Mouse (Mus musculus) CH12.LX (cell line): Measurements from ENCODE around the gene Kng2. TPM values are rescaled to one million over a fixed set of nuclear protein-coding genes. Genes with fewer than 3 reads are reported as not detected.

Experiments
- DNase-seq: peaks from one replicate; pipeline ENCODE4 v3.0.0-alpha.2; 2013; ENCODE audit errors: extremely low read depth
- H3K27ac ChIP-seq: 2 replicates; pipeline ENCODE4 v1.5.1; 2012; ENCODE audit warnings: low read depth, mild to moderate bottlenecking, control low read depth, moderate library complexity; ENCODE audit not compliant: insufficient read depth
- H3K27me3 ChIP-seq: replicated peaks from 2 replicates; pipeline ENCODE3; 2012; ENCODE audit warnings: inconsistent platforms
- H3K36me3 ChIP-seq, 2 experiments: replicated peaks in 1 of 2; 2 replicates each; pipeline versions ENCODE3 to v1.6.1; 2012; ENCODE audit warnings: inconsistent platforms in 1 of 2, low read length in 1 of 2, mild to moderate bottlenecking in 1 of 2, mixed read lengths in 1 of 2, moderate library complexity in 1 of 2; ENCODE audit not compliant: control insufficient read depth in 1 of 2, insufficient read depth in 1 of 2
- H3K4me1 ChIP-seq, 2 experiments: 2 replicates each; pipeline ENCODE4 v1.6.1; 2012; ENCODE audit warnings: inconsistent platforms in 1 of 2, moderate library complexity in 1 of 2; ENCODE audit not compliant: insufficient read depth in 2 of 2, control insufficient read depth in 1 of 2
- H3K4me2 ChIP-seq: 2 replicates; pipeline ENCODE4 v1.6.1; 2012; ENCODE audit warnings: low read depth, mild to moderate bottlenecking, control low read depth; ENCODE audit not compliant: poor library complexity, insufficient read depth, severe bottlenecking
- H3K4me3 ChIP-seq, 3 experiments: fragments of 150-350 bp in 1 of 3; sonication (generic) in 1 of 3; replicated peaks in 1 of 3; 2 replicates each; pipeline versions ENCODE3 to v1.5.1; 2011 to 2012; ENCODE audit warnings: low read depth in 2 of 3, low read length in 2 of 3, mild to moderate bottlenecking in 2 of 3, moderate library complexity in 2 of 3, control low read depth in 1 of 3, improper control_type of control experiment in 1 of 3, inconsistent platforms in 1 of 3, mixed read lengths in 1 of 3; ENCODE audit not compliant: poor library complexity in 1 of 3
- H3K79me2 ChIP-seq: replicated peaks from 2 replicates; pipeline ENCODE4 v1.6.1; 2012; ENCODE audit warnings: mild to moderate bottlenecking, moderate library complexity; ENCODE audit not compliant: control insufficient read depth, poor library complexity, insufficient read depth, severe bottlenecking; ENCODE audit errors: extremely low read depth
- H3K9ac ChIP-seq: 2 replicates; pipeline ENCODE4 v1.6.1; 2012; ENCODE audit warnings: low read depth, mild to moderate bottlenecking, control low read depth, moderate library complexity; ENCODE audit not compliant: insufficient read depth
- H3K9me3 ChIP-seq: replicated peaks from 2 replicates; pipeline ENCODE3; 2012; ENCODE audit warnings: low read length, inconsistent platforms, mixed read lengths
- CHD2 ChIP-seq: IDR thresholded peaks from 2 replicates; pipeline ENCODE4 v1.6.1; 2011; ENCODE audit warnings: low read length, improper control_type of control experiment
- CTCF ChIP-seq, 2 experiments: IDR thresholded peaks in 1 of 2; conservative IDR thresholded peaks in 1 of 2; 2 replicates each; pipeline ENCODE4 v1.5.1; 2011 to 2012; ENCODE audit warnings: low read depth in 2 of 2, low read length in 2 of 2, improper control_type of control experiment in 1 of 2, inconsistent platforms in 1 of 2, mild to moderate bottlenecking in 1 of 2, moderate library complexity in 1 of 2
- ELF1 ChIP-seq: IDR thresholded peaks from 2 replicates; pipeline ENCODE4 v1.6.1; 2014; ENCODE audit warnings: low read depth, mild to moderate bottlenecking, inconsistent platforms, low read length, improper control_type of control experiment
- EP300 ChIP-seq: IDR thresholded peaks from 2 replicates; pipeline ENCODE4 v1.6.1; 2011; ENCODE audit warnings: low read length, improper control_type of control experiment
- GABPA ChIP-seq: IDR thresholded peaks from 2 replicates; pipeline ENCODE4 v1.6.1; 2012; ENCODE audit warnings: low read depth, low read length, improper control_type of control experiment, inconsistent platforms; ENCODE audit not compliant: insufficient replicate concordance
- IRF4 ChIP-seq: IDR thresholded peaks from 2 replicates; pipeline ENCODE4 v1.6.1; 2014; ENCODE audit warnings: low read depth, mild to moderate bottlenecking, inconsistent platforms, low read length, improper control_type of control experiment
- JUN ChIP-seq: IDR thresholded peaks from 2 replicates; pipeline ENCODE4 v1.6.1; 2011; ENCODE audit warnings: low read depth, mild to moderate bottlenecking, low read length, improper control_type of control experiment, moderate library complexity; ENCODE audit not compliant: insufficient read depth
- MAX ChIP-seq: IDR thresholded peaks from 2 replicates; pipeline ENCODE4 v1.6.1; 2011; ENCODE audit warnings: low read length, improper control_type of control experiment
- MAZ ChIP-seq: IDR thresholded peaks from 2 replicates; pipeline ENCODE4 v1.6.1; 2012; ENCODE audit warnings: low read depth, mild to moderate bottlenecking, inconsistent platforms, low read length, improper control_type of control experiment, moderate library complexity
- MEF2A ChIP-seq: IDR thresholded peaks from 2 replicates; pipeline ENCODE4 v1.6.1; 2014; ENCODE audit warnings: low read depth, mild to moderate bottlenecking, inconsistent platforms, low read length, improper control_type of control experiment, borderline replicate concordance
- MXI1 ChIP-seq: IDR thresholded peaks from 2 replicates; pipeline ENCODE4 v1.6.1; 2011; ENCODE audit warnings: mild to moderate bottlenecking, low read depth, low read length, improper control_type of control experiment
- MYC ChIP-seq: IDR thresholded peaks from 2 replicates; pipeline ENCODE4 v1.6.1; 2011; ENCODE audit warnings: low read depth, mild to moderate bottlenecking, improper control_type of control experiment, low read length
- NELFE ChIP-seq: IDR thresholded peaks from 2 replicates; pipeline ENCODE4 v1.6.1; 2011; ENCODE audit warnings: low read depth, low read length, improper control_type of control experiment
- NRF1 ChIP-seq: IDR thresholded peaks from 2 replicates; pipeline ENCODE4 v1.6.1; 2014; ENCODE audit warnings: low read depth, mild to moderate bottlenecking, inconsistent platforms, low read length, improper control_type of control experiment, moderate library complexity
- PAX5 ChIP-seq: IDR thresholded peaks from 2 replicates; pipeline ENCODE4 v1.6.1; 2012; ENCODE audit warnings: low read length, inconsistent platforms, mixed read lengths
- POLR2A ChIP-seq: IDR thresholded peaks from 2 replicates; pipeline ENCODE4 v1.6.1; 2011; ENCODE audit warnings: low read depth, mild to moderate bottlenecking, improper control_type of control experiment, low read length
- POLR2AphosphoS2 ChIP-seq: IDR thresholded peaks from 2 replicates; pipeline ENCODE4 v1.6.1; 2011; ENCODE audit warnings: low read depth, low read length, improper control_type of control experiment
- RAD21 ChIP-seq: IDR thresholded peaks from 2 replicates; pipeline ENCODE4 v1.6.1; 2011; ENCODE audit warnings: low read depth, mild to moderate bottlenecking, low read length, improper control_type of control experiment, moderate library complexity
- RCOR1 ChIP-seq: conservative IDR thresholded peaks from 2 replicates; pipeline ENCODE4 v1.6.1; 2012; ENCODE audit warnings: low read depth, mild to moderate bottlenecking, inconsistent platforms, low read length, improper control_type of control experiment
- SIN3A ChIP-seq: IDR thresholded peaks from 2 replicates; pipeline ENCODE4 v1.6.1; 2012; ENCODE audit warnings: low read length, improper control_type of control experiment, inconsistent platforms
- SMC3 ChIP-seq: IDR thresholded peaks from 2 replicates; pipeline ENCODE4 v1.6.1; 2011; ENCODE audit warnings: low read depth, low read length, improper control_type of control experiment
- TBP ChIP-seq: conservative IDR thresholded peaks from 2 replicates; pipeline ENCODE4 v1.6.1; 2011; ENCODE audit warnings: low read depth, low read length, improper control_type of control experiment
- UBTF ChIP-seq: IDR thresholded peaks from 2 replicates; pipeline ENCODE4 v1.6.1; 2012; ENCODE audit warnings: low read depth, mild to moderate bottlenecking, inconsistent platforms, low read length, improper control_type of control experiment, moderate library complexity
- USF1 ChIP-seq: IDR thresholded peaks from 2 replicates; pipeline ENCODE4 v1.6.1; 2014; ENCODE audit warnings: low read depth, mild to moderate bottlenecking, inconsistent platforms, low read length, improper control_type of control experiment
- USF2 ChIP-seq: conservative IDR thresholded peaks from 2 replicates; pipeline ENCODE4 v1.6.1; 2011; ENCODE audit warnings: low read depth, low read length, improper control_type of control experiment
- ZC3H11A ChIP-seq: IDR thresholded peaks from 2 replicates; pipeline ENCODE4 v1.6.1; 2012; ENCODE audit warnings: low read depth, mild to moderate bottlenecking, inconsistent platforms, low read length, improper control_type of control experiment
- ZKSCAN1 ChIP-seq: IDR thresholded peaks from 2 replicates; pipeline ENCODE4 v1.6.1; 2012; ENCODE audit warnings: low read depth, inconsistent platforms, low read length, improper control_type of control experiment, borderline replicate concordance
- ZMIZ1 ChIP-seq: IDR thresholded peaks from 2 replicates; pipeline ENCODE4 v1.6.1; 2012; ENCODE audit warnings: low read depth, mild to moderate bottlenecking, inconsistent platforms, low read length, improper control_type of control experiment
- dilution Hi-C: fragments of 300-500 bp; cut with MboI; formaldehyde crosslinking; loops from 2 replicates; pipeline ENCODE4 v1.14.3; 2020; ENCODE audit warnings: low sequenced_read_pairs; ENCODE audit not compliant: extremely low pct_unique_long_range_greater_than_20kb, extremely low pct_ligation_motif_present
- in situ Hi-C: fragments of 300-500 bp; cut with MboI; formaldehyde crosslinking; loops from 3 replicates; pipeline ENCODE4 v1.14.3; 2019; ENCODE audit warnings: low sequenced_read_pairs, low pct_ligation_motif_present, low pct_unique_long_range_greater_than_20kb, mixed read lengths
- polyA plus RNA-seq: library from polyadenylated mRNA; unstranded; fragments of >175 nt; gene quantifications from 2 replicates; pipeline ENCODE4 v1.2.1, GENCODE M21; 2012; ENCODE audit warnings: low read depth; ENCODE audit not compliant: insufficient read length
- total RNA-seq, 2 experiments: library from RNA; depleted of rRNA; stranded (reverse); fragments of 300-350 nt in 1 of 2; fragments of >200 nt in 1 of 2; gene quantifications; 2 replicates each; pipeline ENCODE4 v1.2.3; 2012 to 2014

Gene Kng2
- total and polyA plus RNA-seq, 3 experiments, result not detected

- dilution Hi-C loops (no loop called here), in situ Hi-C loops (loop anchor here (5.0 kb wide), 1 partner anchor 91 kb away; no protein-coding TSS in a partner anchor)
- Histone ChIP-seq H3K4me1 (no peaks in the 10 kb centered on the region), H3K79me2 (no peaks in the 10 kb centered on the region), H3K9me3 (no peaks in the 10 kb centered on the region), H3K4me2 (no peak overlapping the region), H3K4me3 (no peak overlapping the region), H3K36me3 (no peaks in the 10 kb centered on the region), H3K9ac (no peak overlapping the region), H3K27ac (no peak overlapping the region), H3K27me3 (no peaks in the 10 kb centered on the region)
- TF ChIP-seq TBP (no peak), MAZ (no peak), SIN3A (no peak), ELF1 (no peak), ZKSCAN1 (no peak), ZMIZ1 (no peak), MXI1 (no peak), POLR2AphosphoS2 (no peak), MEF2A (no peak), RCOR1 (no peak), USF1 (no peak), GABPA (no peak), JUN (no peak), SMC3 (no peak), NRF1 (no peak), NELFE (no peak), USF2 (no peak), ZC3H11A (no peak), PAX5 (no peak)
- DNase-seq, result no peak
Measured at GRCm38 (mm10) chr16:22961073-22961472, 68.2 kb downstream of the Kng2 start.

GRCm38 (mm10) chr16:22956085-22956439 lies 73.2 kb downstream of the Kng2 start:
- no peaks in the 10 kb centered on the region for H3K79me2 ChIP-seq
- no peak for DNase-seq
- H3K9me3 ChIP-seq, result no peaks in the 10 kb centered on the region
- no peaks in the 10 kb centered on the region for H3K4me1 ChIP-seq
- TF ChIP-seq EP300 (no peak), POLR2A (no peak), POLR2AphosphoS2 (no peak), NRF1 (no peak), MAX (no peak), PAX5 (no peak), UBTF (no peak), USF2 (no peak), MEF2A (no peak), RAD21 (no peak), CHD2 (no peak), USF1 (no peak), MYC (no peak), IRF4 (no peak), CTCF (conservative IDR thresholded peaks at IDR 0.05 in 1 of 2, IDR thresholded peaks at IDR 0.05 in 1 of 2; ENCODE audit: low read depth in 2 of 2, low read length in 2 of 2) (no peak)
- TF ChIP-seq, all 38 proteins: peak for 0
- H3K36me3 ChIP-seq, result no peaks in the 10 kb centered on the region
- H3K27ac ChIP-seq, result no peak overlapping the region
- H3K9ac ChIP-seq, result no peak overlapping the region
- no peak overlapping the region for H3K4me2 ChIP-seq
- H3K4me3 ChIP-seq, result no peak overlapping the region
- in situ Hi-C loops, result no loop called here
- dilution Hi-C loops, result no loop called here
- H3K27me3 ChIP-seq, result no peaks in the 10 kb centered on the region
